Mouse (Mus musculus): ENCODE results near the gene Sept9. TPM values are rescaled to one million over a fixed set of nuclear protein-coding genes. Genes with fewer than 3 reads are reported as not detected.

Gene Sept9
- total and polyA plus RNA-seq, 2 experiments from 2014 or later = 112 TPM

- no peak for TF ChIP-seq CTCF (IDR thresholded peaks at IDR 0.05; ENCODE audit: low read depth)
- 0 out of 2 replicates have a peak overlapping the region, but pooled peaks have one; percentile 21 for H3K27ac ChIP-seq (ENCODE audit: low read depth, low read length)
- no peaks in the 10 kb centered on the region for H3K27me3 ChIP-seq (ENCODE audit: insufficient read depth, low read length)
- H3K4me2 ChIP-seq (ENCODE audit: low read depth) = peak overlapping the region; percentile 83
- no peaks in the 10 kb centered on the region for H3K9me3 ChIP-seq (ENCODE audit: low read length)
- peak overlapping the region; percentile 64 for H3K9ac ChIP-seq
- H3K4me3 ChIP-seq (ENCODE audit: low read depth, low read length) = peak overlapping the region; percentile 39; the same call in 1 of the 2 replicates
- ATAC-seq (no peak), DNase-seq (no peak)
- WGBS = 68% methylated on average over 4 of the region's 4 CpGs
- H3K4me1 ChIP-seq (ENCODE audit: insufficient read depth) = peaks cover 15% of the 10 kb centered on the region; the same call in 1 of the 2 replicates
- no peaks in the 10 kb centered on the region for H3K36me3 ChIP-seq (ENCODE audit: insufficient read depth)
These were observed 194.3 kb downstream of the Sept9 start for GRCm38 (mm10) chr11:117393715-117394114.

- no peak for TF ChIP-seq CTCF (IDR thresholded peaks at IDR 0.05; ENCODE audit: low read depth)
- H3K9ac ChIP-seq = peak overlapping the region; percentile 64
- no peaks in the 10 kb centered on the region for H3K27me3 ChIP-seq (ENCODE audit: insufficient read depth, low read length)
- ATAC-seq (peak; percentile 82), DNase-seq (peak; percentile 84)
- peaks cover 15% of the 10 kb centered on the region; the same call in 1 of the 2 replicates for H3K4me1 ChIP-seq (ENCODE audit: insufficient read depth)
- H3K27ac ChIP-seq (ENCODE audit: low read depth, low read length) = peak overlapping the region; percentile 70
- under 1% methylated on average over 34 of the region's 34 CpGs for WGBS
- H3K9me3 ChIP-seq (ENCODE audit: low read length) = no peaks in the 10 kb centered on the region
- H3K36me3 ChIP-seq (ENCODE audit: insufficient read depth) = no peaks in the 10 kb centered on the region
- peak overlapping the region; percentile 39 for H3K4me3 ChIP-seq (ENCODE audit: low read depth, low read length)
- peak overlapping the region; percentile 83 for H3K4me2 ChIP-seq (ENCODE audit: low read depth)
These were observed 195.0 kb downstream of the Sept9 start for GRCm38 (mm10) chr11:117394230-117395137.

GRCm38 (mm10) chr11:117395228-117395627 is 195.8 kb downstream of the Sept9 start:
- no peak overlapping the region for H3K4me3 ChIP-seq (ENCODE audit: low read depth, low read length)
- peak overlapping the region; percentile 64 for H3K9ac ChIP-seq
- DNase-seq (peak; percentile 57), ATAC-seq (peak; percentile 20; the same call in 1 of the 2 replicates)
- H3K27me3 ChIP-seq (ENCODE audit: insufficient read depth, low read length) = no peaks in the 10 kb centered on the region
- peak overlapping the region; percentile 83 for H3K4me2 ChIP-seq (ENCODE audit: low read depth)
- TF ChIP-seq CTCF (IDR thresholded peaks at IDR 0.05; ENCODE audit: low read depth) = no peak
- H3K4me1 ChIP-seq (ENCODE audit: insufficient read depth) = peaks cover 15% of the 10 kb centered on the region; the same call in 1 of the 2 replicates
- WGBS = 4% methylated on average over 9 of the region's 9 CpGs
- H3K27ac ChIP-seq (ENCODE audit: low read depth, low read length) = peak overlapping the region; percentile 70
- H3K9me3 ChIP-seq (ENCODE audit: low read length) = no peaks in the 10 kb centered on the region
- no peaks in the 10 kb centered on the region for H3K36me3 ChIP-seq (ENCODE audit: insufficient read depth)

GRCm38 (mm10) chr11:117396929-117397328 is 197.5 kb downstream of the Sept9 start:
- Histone ChIP-seq H3K9me3 (ENCODE audit: low read length) (no peaks in the 10 kb centered on the region), H3K9ac (no peak overlapping the region), H3K27me3 (ENCODE audit: insufficient read depth, low read length) (no peaks in the 10 kb centered on the region), H3K4me3 (ENCODE audit: low read depth, low read length) (no peak overlapping the region), H3K4me2 (ENCODE audit: low read depth) (no peak overlapping the region), H3K27ac (ENCODE audit: low read depth, low read length) (no peak overlapping the region), H3K36me3 (ENCODE audit: insufficient read depth) (no peaks in the 10 kb centered on the region), H3K4me1 (ENCODE audit: insufficient read depth) (peaks cover 15% of the 10 kb centered on the region; the same call in 1 of the 2 replicates)
- no peak for TF ChIP-seq CTCF (IDR thresholded peaks at IDR 0.05; ENCODE audit: low read depth)
- DNase-seq = no peak
- no peak for ATAC-seq
- 88% methylated on average over 3 of the region's 3 CpGs for WGBS

GRCm38 (mm10) chr11:117397755-117398154 is 198.3 kb downstream of the Sept9 start:
- ATAC-seq = peak; percentile 48; the same call in 1 of the 2 replicates
- TF ChIP-seq CTCF (IDR thresholded peaks at IDR 0.05; ENCODE audit: low read depth) = peak; percentile 61
- no peaks in the 10 kb centered on the region for H3K9me3 ChIP-seq (ENCODE audit: low read length)
- no peak overlapping the region for H3K27ac ChIP-seq (ENCODE audit: low read depth, low read length)
- H3K9ac ChIP-seq = no peak overlapping the region
- H3K4me2 ChIP-seq (ENCODE audit: low read depth) = no peak overlapping the region
- 32% methylated on average over 4 of the region's 4 CpGs for WGBS
- H3K27me3 ChIP-seq (ENCODE audit: insufficient read depth, low read length) = no peaks in the 10 kb centered on the region
- DNase-seq = no peak
- peaks cover 15% of the 10 kb centered on the region; the same call in 1 of the 2 replicates for H3K4me1 ChIP-seq (ENCODE audit: insufficient read depth)
- H3K4me3 ChIP-seq (ENCODE audit: low read depth, low read length) = no peak overlapping the region
- no peaks in the 10 kb centered on the region for H3K36me3 ChIP-seq (ENCODE audit: insufficient read depth)

- no peak overlapping the region for H3K9ac ChIP-seq
- ATAC-seq (no peak), DNase-seq (no peak)
- no peaks in the 10 kb centered on the region for H3K27me3 ChIP-seq (ENCODE audit: insufficient read depth, low read length)
- no peaks in the 10 kb centered on the region for H3K36me3 ChIP-seq (ENCODE audit: insufficient read depth)
- H3K4me2 ChIP-seq (ENCODE audit: low read depth) = no peak overlapping the region
- no peak overlapping the region for H3K27ac ChIP-seq (ENCODE audit: low read depth, low read length)
- no peaks in the 10 kb centered on the region for H3K9me3 ChIP-seq (ENCODE audit: low read length)
- 44% methylated on average over 7 of the region's 7 CpGs for WGBS
- TF ChIP-seq CTCF (IDR thresholded peaks at IDR 0.05; ENCODE audit: low read depth) = no peak
- no peak overlapping the region for H3K4me3 ChIP-seq (ENCODE audit: low read depth, low read length)
- peaks cover 15% of the 10 kb centered on the region; the same call in 1 of the 2 replicates for H3K4me1 ChIP-seq (ENCODE audit: insufficient read depth)
These were observed 198.7 kb downstream of the Sept9 start for GRCm38 (mm10) chr11:117398191-117398590.
